Mouse (Mus musculus) kidney, embryonic 16.5 days (tissue): ENCODE data around the gene Icmt. TPM values are rescaled to one million over a fixed set of nuclear protein-coding genes. Genes with fewer than 3 reads are reported as not detected.

Experiments used
- ATAC-seq: fragments of 200-750 bp; cut with Nextera tagmentation; 2 replicates; pipeline ENCODE4 v1.8.0; 2017; ENCODE audit warnings: moderate TSS enrichment; ENCODE audit not compliant: low FRiP score, low TSS enrichment
- H3K27ac ChIP-seq: fragments of 300-500 bp; sonication (generic); 2 replicates; pipeline ENCODE4 v1.5.1; 2014; ENCODE audit warnings: low read length
- H3K27me3 ChIP-seq: fragments of 300-500 bp; sonication (generic); 2 replicates; pipeline ENCODE4 v1.6.1; 2014; ENCODE audit warnings: low read length, control low read depth, mixed read lengths; ENCODE audit not compliant: insufficient read depth
- H3K36me3 ChIP-seq: fragments of 300-500 bp; sonication (generic); 2 replicates; pipeline ENCODE4 v1.6.1; 2014; ENCODE audit warnings: low read length, control low read depth, mixed read lengths; ENCODE audit not compliant: insufficient read depth
- H3K4me1 ChIP-seq: fragments of 300-500 bp; sonication (generic); 2 replicates; pipeline ENCODE4 v1.6.1; 2014; ENCODE audit warnings: low read length, control low read depth, mixed read lengths; ENCODE audit not compliant: insufficient read depth
- H3K4me2 ChIP-seq: fragments of 300-500 bp; sonication (generic); replicated peaks from 2 replicates; pipeline ENCODE4 v1.6.1; 2014; ENCODE audit warnings: low read depth, low read length
- H3K4me3 ChIP-seq: fragments of 300-500 bp; sonication (generic); 2 replicates; pipeline ENCODE4 v1.5.1; 2014; ENCODE audit warnings: mild to moderate bottlenecking, low read length
- H3K9ac ChIP-seq: fragments of 300-500 bp; sonication (generic); replicated peaks from 2 replicates; pipeline ENCODE4 v1.6.1; 2014; ENCODE audit warnings: low read length
- H3K9me3 ChIP-seq: fragments of 300-500 bp; sonication (generic); 2 replicates; pipeline ENCODE4 v1.6.1; 2016; ENCODE audit warnings: low read length, control low read depth
- WGBS: fragments of 180-500 bp; shearing (Covaris S2); extraction: QIAGEN DNeasy Blood & Tissue Kit; methylation state at CpG from one replicate; pipeline ENCODE4 v1.1.7; 2014; 5-methylcytosine and 5-hydroxymethylcytosine counted together
- polyA plus RNA-seq: library from polyadenylated mRNA; unstranded; fragments of >200 nt; fragmentation: Nextera tagmentation; extraction: Ambion mirVana; gene quantifications from 2 replicates; pipeline ENCODE4 v1.2.1, GENCODE M21; 2015

The Icmt gene
- polyA plus RNA-seq, 1 experiment from 2014 or later = 32.6 TPM

DNA sequence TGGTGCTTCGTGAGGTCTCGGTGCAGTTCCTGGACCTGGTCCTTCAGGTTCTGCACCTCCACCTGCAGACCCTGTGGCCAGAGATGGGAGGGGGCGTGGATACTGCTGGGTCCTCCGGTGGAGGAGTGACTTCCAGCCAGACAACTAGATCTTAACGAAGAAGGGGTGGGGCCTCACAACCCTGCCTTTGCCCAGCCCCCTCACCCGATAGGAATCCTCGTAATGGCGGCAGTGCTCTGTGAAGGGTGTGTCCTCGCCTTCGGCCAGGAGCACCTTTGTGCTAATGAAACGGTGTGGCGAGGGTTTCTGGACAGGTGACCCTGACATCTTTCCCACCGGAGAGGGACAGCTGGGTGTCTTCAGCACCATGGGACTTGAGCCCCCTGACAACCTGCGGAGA lies 15.2 kb downstream of the Icmt start:
- ATAC-seq = no peak
- peak overlapping the region; percentile 42 for H3K4me3 ChIP-seq
- H3K36me3 ChIP-seq = no peaks in the 10 kb centered on the region
- no peaks in the 10 kb centered on the region for H3K9me3 ChIP-seq
- H3K4me2 ChIP-seq = peak overlapping the region; percentile 64
- H3K27me3 ChIP-seq = peaks cover 67% of the 10 kb centered on the region
- H3K27ac ChIP-seq = no peak overlapping the region
- H3K9ac ChIP-seq = no peak overlapping the region
- WGBS = 3% methylated on average over 14 of the region's 14 CpGs
- peaks cover 30% of the 10 kb centered on the region for H3K4me1 ChIP-seq

DNA sequence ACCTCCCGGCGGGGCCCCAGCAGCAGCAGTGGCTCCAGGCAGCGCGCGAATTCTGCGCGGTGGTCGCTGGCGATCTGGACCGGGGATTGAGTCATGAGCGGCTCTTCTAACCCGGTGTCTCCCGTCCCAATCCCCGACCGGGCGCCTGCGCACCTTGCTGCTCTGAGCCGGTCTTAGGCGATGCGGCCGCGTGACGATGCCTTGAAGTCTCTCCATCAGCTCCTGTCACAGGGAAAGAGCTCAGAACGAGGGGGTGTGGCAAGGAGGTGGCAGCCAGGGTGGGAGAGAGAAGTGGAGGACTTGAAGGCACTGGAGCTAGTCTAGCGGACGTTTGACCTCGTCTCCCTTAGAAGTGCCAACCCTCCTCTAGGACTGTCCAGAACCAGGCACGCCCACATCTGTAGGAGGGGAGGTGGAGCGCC lies 16.2 kb downstream of the Icmt start:
- WGBS = under 1% methylated on average over 29 of the region's 29 CpGs
- H3K4me1 ChIP-seq = peaks cover 32% of the 10 kb centered on the region
- peak overlapping the region; percentile 64 for H3K4me2 ChIP-seq
- H3K27me3 ChIP-seq = peaks cover 75% of the 10 kb centered on the region
- peak overlapping the region; percentile 48 for H3K9ac ChIP-seq
- ATAC-seq = peak; percentile 69
- no peaks in the 10 kb centered on the region for H3K9me3 ChIP-seq
- H3K27ac ChIP-seq = no peak overlapping the region
- H3K36me3 ChIP-seq = no peaks in the 10 kb centered on the region
- H3K4me3 ChIP-seq = peak overlapping the region; percentile 42

- peak; percentile 13; the same call in 1 of the 2 replicates for ATAC-seq
- peaks cover 75% of the 10 kb centered on the region for H3K27me3 ChIP-seq
- no peak overlapping the region; the same call in 1 of the 2 replicates for H3K4me3 ChIP-seq
Measured at GRCm38 (mm10) chr4:152313934-152314333, 16.9 kb downstream of the Icmt start.

GRCm38 (mm10) chr4:152315498-152316213 lies 18.6 kb downstream of the Icmt start:
- no peak for ATAC-seq
- Histone ChIP-seq H3K4me2 (peak overlapping the region; percentile 62), H3K4me3 (peak overlapping the region; percentile 39), H3K27me3 (peaks cover 72% of the 10 kb centered on the region), H3K36me3 (no peaks in the 10 kb centered on the region), H3K27ac (no peak overlapping the region), H3K9me3 (no peaks in the 10 kb centered on the region), H3K4me1 (peaks cover 41% of the 10 kb centered on the region), H3K9ac (peak overlapping the region; percentile 48; the same call in 1 of the 2 replicates)
- under 1% methylated on average over 43 of the region's 43 CpGs for WGBS

More at GRCm38 (mm10) chr4:152313934-152314333, 16.9 kb downstream of the Icmt start:
- Histone ChIP-seq H3K9ac (no peak overlapping the region), H3K4me2 (peak overlapping the region; percentile 64), H3K27ac (no peak overlapping the region), H3K4me1 (peaks cover 39% of the 10 kb centered on the region), H3K9me3 (no peaks in the 10 kb centered on the region), H3K36me3 (no peaks in the 10 kb centered on the region)

DNA sequence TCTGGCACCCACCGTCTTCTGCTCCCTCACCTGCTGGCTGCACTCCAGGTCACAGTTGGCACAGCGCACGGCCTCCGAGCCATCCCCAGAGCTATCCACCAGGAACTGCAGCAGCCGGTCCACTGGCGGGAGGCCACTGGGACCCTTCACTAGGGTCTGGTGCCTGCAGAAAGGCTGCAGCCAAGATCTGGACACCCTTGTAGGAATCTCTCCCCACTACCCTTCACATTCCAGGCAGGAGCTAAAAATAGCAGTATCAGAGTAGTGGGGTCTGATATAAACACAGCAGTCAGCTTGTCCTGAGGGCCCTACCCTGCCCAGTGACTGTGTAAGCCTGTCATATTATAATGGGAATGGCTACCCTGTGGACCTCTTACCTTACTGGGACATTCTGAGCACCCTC lies 20.6 kb downstream of the Icmt start:
- ATAC-seq = no peak
- Histone ChIP-seq H3K27ac (no peak overlapping the region), H3K9ac (no peak overlapping the region), H3K27me3 (peaks cover 52% of the 10 kb centered on the region), H3K9me3 (no peaks in the 10 kb centered on the region), H3K4me1 (peaks cover 34% of the 10 kb centered on the region), H3K4me2 (no peak overlapping the region), H3K4me3 (no peak overlapping the region), H3K36me3 (no peaks in the 10 kb centered on the region)
- 87% methylated on average over 6 of the region's 6 CpGs for WGBS

GRCm38 (mm10) chr4:152318517-152319234 lies 21.6 kb downstream of the Icmt start, which contains the start of gene Rnf207:
TSS of gene Rnf207 (minus strand) at chr4:152318993.
- Histone ChIP-seq H3K4me3 (peak within 1 kb of the TSS; percentile 33), H3K36me3 (no peaks in the 10 kb centered on the region), H3K27ac (no peak within 1 kb of the TSS), H3K4me2 (peak within 1 kb of the TSS; percentile 57), H3K9me3 (no peaks in the 10 kb centered on the region), H3K4me1 (peaks cover 26% of the 10 kb centered on the region), H3K9ac (peak within 1 kb of the TSS; percentile 61), H3K27me3 (peaks cover 43% of the 10 kb centered on the region)
- peak; percentile 5; the same call in 1 of the 2 replicates for ATAC-seq
- whole genome bisulfite sequencing = 5% methylated on average over 26 of the region's 26 CpGs

DNA sequence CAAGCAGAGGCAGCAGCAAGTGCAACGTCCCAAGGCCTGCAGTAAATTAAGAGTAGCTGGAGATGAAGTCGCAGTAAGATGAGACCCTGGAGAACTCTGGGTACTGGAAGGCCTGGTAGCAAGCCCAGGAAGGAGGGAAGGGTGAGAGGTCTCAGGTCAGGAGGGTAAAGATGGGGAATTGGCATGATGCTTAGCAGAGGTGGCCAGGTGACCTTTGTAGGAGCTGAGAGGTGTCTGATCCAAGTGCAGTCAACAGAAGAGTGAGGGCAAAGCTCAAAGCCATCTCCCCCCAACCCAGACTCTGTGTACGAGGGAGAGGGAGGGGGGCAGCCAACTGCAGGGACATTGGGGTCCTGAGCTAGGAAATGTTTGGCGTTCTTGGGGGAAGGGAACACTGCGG lies 24.4 kb downstream of the Icmt start:
- peaks cover 12% of the 10 kb centered on the region for H3K4me1 ChIP-seq
- ATAC-seq = no peak
- no peak overlapping the region for H3K27ac ChIP-seq
- H3K36me3 ChIP-seq = no peaks in the 10 kb centered on the region
- H3K9ac ChIP-seq = no peak overlapping the region
- H3K4me3 ChIP-seq = no peak overlapping the region
- no peaks in the 10 kb centered on the region for H3K9me3 ChIP-seq
- WGBS = 37% methylated on average over 5 of the region's 5 CpGs
- H3K27me3 ChIP-seq = peaks cover 15% of the 10 kb centered on the region
- no peak overlapping the region for H3K4me2 ChIP-seq

GRCm38 (mm10) chr4:152324641-152325562 lies 27.9 kb downstream of the Icmt start:
- no peak overlapping the region for H3K27ac ChIP-seq
- peaks cover 15% of the 10 kb centered on the region for H3K36me3 ChIP-seq
- no peaks in the 10 kb centered on the region for H3K27me3 ChIP-seq
- peak; percentile 37 for ATAC-seq
- H3K4me1 ChIP-seq = peaks cover 19% of the 10 kb centered on the region
- H3K4me3 ChIP-seq = peak overlapping the region; percentile 90
- H3K9ac ChIP-seq = peak overlapping the region; percentile 45
- peak overlapping the region; percentile 44 for H3K4me2 ChIP-seq
- 54% methylated on average over 16 of the region's 16 CpGs for WGBS
- H3K9me3 ChIP-seq = no peaks in the 10 kb centered on the region

DNA sequence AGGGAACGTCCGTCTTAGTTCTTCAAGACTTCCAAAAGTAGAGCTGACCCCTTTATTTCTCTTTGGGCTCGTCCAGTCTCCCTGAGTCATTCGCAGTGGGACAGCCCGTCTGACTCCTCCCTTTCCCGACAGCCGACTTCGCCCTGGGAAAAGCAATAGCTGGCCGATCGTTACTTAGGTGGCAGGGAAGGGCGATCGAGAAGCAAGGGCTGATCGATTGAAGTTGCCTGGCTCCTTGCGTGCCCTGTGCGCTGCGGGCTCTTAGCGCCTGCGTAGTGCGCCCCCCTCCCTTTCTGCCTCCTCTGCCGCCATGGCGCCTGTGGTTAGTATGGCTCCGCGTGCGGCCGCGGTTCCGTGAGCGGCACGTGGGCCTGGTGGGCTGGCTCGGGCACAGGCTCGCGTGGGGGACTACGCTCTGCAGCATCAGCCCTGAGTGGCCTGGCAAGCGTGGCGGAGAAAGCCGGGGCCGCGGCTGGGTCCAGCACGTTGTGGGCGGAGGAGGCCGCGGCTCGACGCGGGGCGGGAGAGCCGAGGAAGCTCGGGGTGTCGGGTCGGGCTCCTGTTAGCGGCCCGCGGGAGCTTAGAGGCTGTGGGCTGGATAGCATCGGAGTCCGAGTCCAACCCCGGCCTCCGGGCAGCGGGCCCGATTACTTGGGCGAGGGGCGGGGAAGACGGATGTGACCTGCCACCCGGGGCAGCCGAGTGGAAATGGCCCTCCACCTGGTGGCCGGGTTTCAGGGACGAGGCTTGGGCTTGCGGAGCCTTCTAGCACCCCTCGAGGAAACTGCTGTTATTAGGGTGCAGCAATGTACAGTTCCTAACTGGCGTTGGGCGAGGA lies 28.8 kb downstream of the Icmt start, which contains the start of gene Rpl22:
Gene Rpl22 (plus strand): TSS at position 169 of the 838 bp plus-strand sequence.
- peak; percentile 96 for ATAC-seq
- under 1% methylated on average over 70 of the region's 70 CpGs for WGBS
- H3K27me3 ChIP-seq = no peaks in the 10 kb centered on the region
- H3K9ac ChIP-seq = peak within 1 kb of the TSS; percentile 87
- H3K4me3 ChIP-seq = peak within 1 kb of the TSS; percentile 90
- H3K36me3 ChIP-seq = peaks cover 24% of the 10 kb centered on the region
- peak within 1 kb of the TSS; percentile 75 for H3K27ac ChIP-seq
- peak within 1 kb of the TSS; percentile 95 for H3K4me2 ChIP-seq
- no peaks in the 10 kb centered on the region for H3K9me3 ChIP-seq
- peaks cover 19% of the 10 kb centered on the region for H3K4me1 ChIP-seq
